Mouse (Mus musculus): ENCODE measurements around the gene Snx25.

DNA sequence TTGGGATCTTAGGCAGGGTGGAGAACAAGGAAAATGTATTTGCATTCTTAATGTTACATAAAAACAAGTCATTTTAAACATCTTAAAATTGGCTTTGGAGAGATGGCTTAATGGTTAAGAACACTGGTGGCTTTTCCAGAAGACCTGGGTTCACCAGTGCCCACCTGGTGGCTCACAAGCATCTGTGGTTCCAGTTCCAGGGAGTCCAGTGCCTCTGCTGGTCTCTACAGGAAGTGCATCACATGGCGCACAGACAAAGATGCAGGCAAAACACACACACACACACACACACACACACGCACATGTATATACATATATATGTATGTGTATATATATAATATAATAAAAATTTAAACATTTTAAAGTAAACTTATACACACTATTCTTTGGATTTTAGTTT, 157.8 kb downstream of the Snx25 start:
- TF ChIP-seq KAT2A (IDR thresholded peaks at IDR 0.05; ENCODE audit: insufficient replicate concordance, low read length) (no peak), MAX (IDR thresholded peaks at IDR 0.05; ENCODE audit: low read length) (no peak), EP300 (IDR thresholded peaks at IDR 0.05; ENCODE audit: low read length) (no peak), POLR2A (IDR thresholded peaks at IDR 0.05; ENCODE audit: low read depth, low read length) (no peak), ZMIZ1 (IDR thresholded peaks at IDR 0.05; ENCODE audit: low read depth, low read length) (no peak), ETS1 (conservative IDR thresholded peaks at IDR 0.05; ENCODE audit: low read depth, low read length) (no peak)
